Mouse (Mus musculus): Measurements from ENCODE around the gene Rdh1. TPM values are rescaled to one million over a fixed set of nuclear protein-coding genes. Genes with fewer than 3 reads are reported as not detected.

Gene Rdh1
- total and polyA plus RNA-seq, 3 experiments: not detected

GRCm38 (mm10) chr10:127730933-127731310, 28.6 kb upstream of the Rdh1 start:
- H3K4me2 ChIP-seq (ENCODE audit: insufficient read depth, low read depth, poor library complexity, severe bottlenecking): no peak overlapping the region
- no peak for DNase-seq (ENCODE audit: extremely low read depth)
- no peaks in the 10 kb centered on the region for H3K36me3 ChIP-seq (replicated peaks in 1 of 2; ENCODE audit: control insufficient read depth in 1 of 2, insufficient read depth in 1 of 2, low read length in 1 of 2)
- H3K27ac ChIP-seq (ENCODE audit: insufficient read depth, low read depth): no peak overlapping the region
- H3K9ac ChIP-seq (ENCODE audit: insufficient read depth, low read depth): 0 out of 2 replicates have a peak overlapping the region, but pooled peaks have one; percentile 13
- peaks cover 38% of the 10 kb centered on the region for H3K27me3 ChIP-seq (replicated peaks)
- H3K4me3 ChIP-seq (replicated peaks in 1 of 3; ENCODE audit: low read depth in 2 of 3, low read length in 2 of 3, poor library complexity in 1 of 3): no peak overlapping the region
- no peaks in the 10 kb centered on the region for H3K79me2 ChIP-seq (replicated peaks; ENCODE audit: control insufficient read depth, extremely low read depth, insufficient read depth, poor library complexity, severe bottlenecking)
- H3K4me1 ChIP-seq (ENCODE audit: control insufficient read depth in 1 of 2, insufficient read depth in 2 of 2): peaks cover 10 to 14% of the 10 kb centered on the region in 2 experiments
- in situ Hi-C loops (cut with MboI; ENCODE audit: low pct_ligation_motif_present, low pct_unique_long_range_greater_than_20kb, low sequenced_read_pairs) (loop anchor here (5.0 to 25.0 kb wide), 4 partner anchors 34 to 206 kb away; no protein-coding TSS in a partner anchor), dilution Hi-C loops (cut with MboI; ENCODE audit: extremely low pct_ligation_motif_present, extremely low pct_unique_long_range_greater_than_20kb, low sequenced_read_pairs) (no loop called here)
- no peaks in the 10 kb centered on the region for H3K9me3 ChIP-seq (replicated peaks; ENCODE audit: low read length)
- TF ChIP-seq MEF2A (IDR thresholded peaks at IDR 0.05; ENCODE audit: borderline replicate concordance, low read depth, low read length) (no peak), ZMIZ1 (IDR thresholded peaks at IDR 0.05; ENCODE audit: low read depth, low read length) (no peak), POLR2A (IDR thresholded peaks at IDR 0.05; ENCODE audit: low read depth, low read length) (no peak), MAZ (IDR thresholded peaks at IDR 0.05; ENCODE audit: low read depth, low read length) (no peak), POLR2AphosphoS2 (IDR thresholded peaks at IDR 0.05; ENCODE audit: low read depth, low read length) (no peak), PAX5 (IDR thresholded peaks at IDR 0.05; ENCODE audit: low read length) (no peak), TCF12 (IDR thresholded peaks at IDR 0.05; ENCODE audit: low read depth, low read length) (no peak), BHLHE40 (IDR thresholded peaks at IDR 0.05; ENCODE audit: low read depth, low read length) (no peak), KAT2A (IDR thresholded peaks at IDR 0.05; ENCODE audit: insufficient replicate concordance, low read length) (no peak), MXI1 (IDR thresholded peaks at IDR 0.05; ENCODE audit: low read depth, low read length) (no peak), TBP (conservative IDR thresholded peaks at IDR 0.05; ENCODE audit: low read depth, low read length) (no peak), MAFK (IDR thresholded peaks at IDR 0.05; ENCODE audit: insufficient replicate concordance, low read length) (no peak), NELFE (IDR thresholded peaks at IDR 0.05; ENCODE audit: low read depth, low read length) (no peak), JUN (IDR thresholded peaks at IDR 0.05; ENCODE audit: insufficient read depth, low read depth, low read length) (no peak)

GRCm38 (mm10) chr10:127731397-127731796, 28.1 kb upstream of the Rdh1 start:
- Histone ChIP-seq H3K4me3 (replicated peaks in 1 of 3; ENCODE audit: low read depth in 2 of 3, low read length in 2 of 3, poor library complexity in 1 of 3) (no peak overlapping the region), H3K4me1 (ENCODE audit: control insufficient read depth in 1 of 2, insufficient read depth in 2 of 2) (peaks cover 10 to 14% of the 10 kb centered on the region in 2 experiments), H3K4me2 (ENCODE audit: insufficient read depth, low read depth, poor library complexity, severe bottlenecking) (no peak overlapping the region), H3K79me2 (replicated peaks; ENCODE audit: control insufficient read depth, extremely low read depth, insufficient read depth, poor library complexity, severe bottlenecking) (no peaks in the 10 kb centered on the region), H3K27me3 (replicated peaks) (peaks cover 38% of the 10 kb centered on the region), H3K9me3 (replicated peaks; ENCODE audit: low read length) (no peaks in the 10 kb centered on the region), H3K27ac (ENCODE audit: insufficient read depth, low read depth) (no peak overlapping the region), H3K9ac (ENCODE audit: insufficient read depth, low read depth) (0 out of 2 replicates have a peak overlapping the region, but pooled peaks have one; percentile 13), H3K36me3 (replicated peaks in 1 of 2; ENCODE audit: control insufficient read depth in 1 of 2, insufficient read depth in 1 of 2, low read length in 1 of 2) (no peaks in the 10 kb centered on the region)
- DNase-seq (ENCODE audit: extremely low read depth): peak; percentile 3
- dilution Hi-C loops (cut with MboI; ENCODE audit: extremely low pct_ligation_motif_present, extremely low pct_unique_long_range_greater_than_20kb, low sequenced_read_pairs): no loop called here
- in situ Hi-C loops (cut with MboI; ENCODE audit: low pct_ligation_motif_present, low pct_unique_long_range_greater_than_20kb, low sequenced_read_pairs): loop anchor here (5.0 to 25.0 kb wide), 4 partner anchors 34 to 206 kb away; no protein-coding TSS in a partner anchor
- TF ChIP-seq ZNF384 (IDR thresholded peaks at IDR 0.05; ENCODE audit: low read depth, low read length) (peak; percentile 39; the same call in 1 of the 2 replicates), ZC3H11A (IDR thresholded peaks at IDR 0.05; ENCODE audit: low read depth, low read length) (no peak)

All from CH12.LX (cell line).